Mouse (Mus musculus) limb, embryonic 12.5 days (tissue): ENCODE results near the gene Lsp1. TPM values are rescaled to one million over a fixed set of nuclear protein-coding genes. Genes with fewer than 3 reads are reported as not detected.

Experiments used
- ATAC-seq: fragments of 200-750 bp; cut with Nextera tagmentation; 2 replicates; pipeline ENCODE4 v1.8.0; 2017; ENCODE audit warnings: low read depth, moderate TSS enrichment; ENCODE audit not compliant: insufficient number of reproducible peaks, insufficient read depth, low FRiP score, low TSS enrichment
- H3K27ac ChIP-seq: fragments of 300-500 bp; sonication (generic); 2 replicates; pipeline ENCODE4 v1.5.1; 2016; ENCODE audit warnings: mild to moderate bottlenecking, moderate library complexity
- H3K27me3 ChIP-seq: fragments of 300-500 bp; sonication (generic); 2 replicates; pipeline ENCODE4 v1.6.1; 2016; ENCODE audit warnings: mild to moderate bottlenecking, moderate library complexity
- H3K36me3 ChIP-seq: fragments of 300-500 bp; sonication (generic); 2 replicates; pipeline ENCODE4 v1.6.1; 2016; ENCODE audit warnings: mild to moderate bottlenecking, moderate library complexity
- H3K4me1 ChIP-seq: fragments of 300-500 bp; sonication (generic); replicated peaks from 2 replicates; pipeline ENCODE4 v1.6.1; 2016
- H3K4me2 ChIP-seq: fragments of 300-500 bp; sonication (generic); 2 replicates; pipeline ENCODE4 v1.6.1; 2016; ENCODE audit warnings: mild to moderate bottlenecking, moderate library complexity
- H3K4me3 ChIP-seq: fragments of 300-500 bp; sonication (generic); replicated peaks from 2 replicates; pipeline ENCODE4 v1.5.1; 2016; ENCODE audit warnings: mild to moderate bottlenecking
- H3K9ac ChIP-seq: fragments of 300-500 bp; sonication (generic); replicated peaks from 2 replicates; pipeline ENCODE4 v1.6.1; 2016; ENCODE audit warnings: mild to moderate bottlenecking, moderate library complexity
- H3K9me3 ChIP-seq: fragments of 300-500 bp; sonication (generic); 2 replicates; pipeline ENCODE4 v1.6.1; 2016; ENCODE audit warnings: mild to moderate bottlenecking, moderate library complexity
- WGBS: fragments of 180-500 bp; shearing (Covaris S2); methylation state at CpG from one replicate; pipeline ENCODE4 v1.1.7; 2016; 5-methylcytosine and 5-hydroxymethylcytosine counted together
- polyA plus RNA-seq: library from polyadenylated mRNA; unstranded; fragments of >200 nt; fragmentation: Nextera tagmentation; extraction: Ambion mirVana; gene quantifications from 2 replicates; pipeline ENCODE4 v1.2.1, GENCODE M21; 2016

Lsp1 gene
- polyA plus RNA-seq, 1 experiment from 2014 or later, result 30.3 TPM

GRCm38 (mm10) chr7:142433623-142434022 is 27.0 kb upstream of the Lsp1 start:
- peaks cover 41% of the 10 kb centered on the region for H3K4me1 ChIP-seq
- no peaks in the 10 kb centered on the region for H3K36me3 ChIP-seq
- WGBS, result 40% methylated on average over 19 of the region's 19 CpGs
- no peaks in the 10 kb centered on the region for H3K9me3 ChIP-seq
- no peak for ATAC-seq
- H3K4me2 ChIP-seq, result no peak overlapping the region
- H3K9ac ChIP-seq, result no peak overlapping the region
- no peak overlapping the region for H3K4me3 ChIP-seq
- H3K27me3 ChIP-seq, result no peaks in the 10 kb centered on the region
- H3K27ac ChIP-seq, result peak overlapping the region; percentile 64

GRCm38 (mm10) chr7:142434137-142434865 is 26.3 kb upstream of the Lsp1 start, which contains the start of gene Syt8:
Syt8 (plus strand) TSS chr7:142434850.
- ATAC-seq, result no peak
- H3K4me3 ChIP-seq, result no peak within 1 kb of the TSS
- H3K9me3 ChIP-seq, result no peaks in the 10 kb centered on the region
- H3K27me3 ChIP-seq, result no peaks in the 10 kb centered on the region
- no peak within 1 kb of the TSS for H3K4me2 ChIP-seq
- no peaks in the 10 kb centered on the region for H3K36me3 ChIP-seq
- no peak within 1 kb of the TSS for H3K9ac ChIP-seq
- 84% methylated on average over 10 of the region's 10 CpGs for WGBS
- peak within 1 kb of the TSS; percentile 64 for H3K27ac ChIP-seq
- H3K4me1 ChIP-seq, result peaks cover 38% of the 10 kb centered on the region

- no peak for ATAC-seq
- no peaks in the 10 kb centered on the region for H3K9me3 ChIP-seq
- peaks cover 34% of the 10 kb centered on the region for H3K4me1 ChIP-seq
- H3K27me3 ChIP-seq, result no peaks in the 10 kb centered on the region
- H3K4me3 ChIP-seq, result no peak overlapping the region
- H3K36me3 ChIP-seq, result no peaks in the 10 kb centered on the region
- H3K9ac ChIP-seq, result no peak overlapping the region
- H3K27ac ChIP-seq, result no peak overlapping the region
- 24% methylated on average over 4 of the region's 4 CpGs for WGBS
- H3K4me2 ChIP-seq, result no peak overlapping the region
These were observed 25.1 kb upstream of the Lsp1 start for GRCm38 (mm10) chr7:142435524-142435923.

DNA sequence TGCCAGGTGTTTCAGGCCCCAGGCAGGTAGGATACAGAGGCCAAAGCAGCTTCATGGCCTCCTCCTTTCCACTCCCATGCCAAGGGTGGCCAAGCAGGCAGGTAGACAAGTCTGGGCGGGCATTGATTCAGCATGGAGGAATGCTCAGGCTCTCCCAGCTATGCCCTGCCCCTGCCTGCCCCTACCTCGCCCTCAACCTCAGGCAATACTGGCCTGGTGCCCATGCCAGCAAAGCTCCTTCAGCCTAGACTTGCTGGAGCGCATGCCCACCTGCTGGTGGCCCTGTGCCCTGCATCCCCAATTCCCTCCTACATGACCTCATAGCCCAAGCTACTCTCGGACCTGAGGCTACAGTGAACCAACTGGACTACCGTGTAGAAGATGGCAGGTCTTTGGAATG is 23.3 kb upstream of the Lsp1 start:
- Histone ChIP-seq H3K4me1 (peaks cover 41% of the 10 kb centered on the region), H3K4me2 (no peak overlapping the region), H3K9ac (no peak overlapping the region), H3K4me3 (no peak overlapping the region), H3K36me3 (no peaks in the 10 kb centered on the region), H3K9me3 (no peaks in the 10 kb centered on the region), H3K27me3 (no peaks in the 10 kb centered on the region), H3K27ac (no peak overlapping the region)
- ATAC-seq, result no peak
- WGBS, result 76% methylated on average over 5 of the region's 5 CpGs

DNA sequence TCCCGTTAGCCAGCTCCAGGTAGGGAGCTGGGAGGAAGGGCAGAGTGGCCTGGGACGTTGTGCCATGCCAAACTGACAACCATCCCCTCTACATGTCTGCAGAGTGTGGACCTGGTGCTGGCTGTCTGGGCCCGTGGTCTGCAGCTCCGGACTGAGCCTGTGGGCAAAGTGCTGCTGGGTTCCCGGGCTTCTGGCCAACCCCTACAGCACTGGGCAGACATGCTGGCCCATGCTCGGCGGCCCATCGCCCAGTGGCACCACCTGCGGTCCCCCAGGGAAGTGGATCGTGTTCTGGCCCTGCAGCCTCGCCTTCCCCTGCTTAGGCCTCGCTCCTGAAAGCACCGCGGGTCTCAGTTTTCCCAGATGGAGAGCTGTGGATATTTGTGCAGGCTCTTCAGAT is 20.6 kb upstream of the Lsp1 start:
- Histone ChIP-seq H3K4me2 (no peak overlapping the region), H3K4me1 (peaks cover 28% of the 10 kb centered on the region), H3K36me3 (no peaks in the 10 kb centered on the region), H3K27me3 (no peaks in the 10 kb centered on the region), H3K27ac (peak overlapping the region; percentile 84; the same call in 1 of the 2 replicates), H3K4me3 (no peak overlapping the region), H3K9me3 (no peaks in the 10 kb centered on the region), H3K9ac (no peak overlapping the region)
- WGBS, result 87% methylated on average over 14 of the region's 14 CpGs
- no peak for ATAC-seq

GRCm38 (mm10) chr7:142440657-142441114 is 19.9 kb upstream of the Lsp1 start:
- WGBS, result 27% methylated on average over 5 of the region's 5 CpGs
- Histone ChIP-seq H3K27ac (peak overlapping the region; percentile 84), H3K36me3 (no peaks in the 10 kb centered on the region), H3K4me1 (peaks cover 28% of the 10 kb centered on the region), H3K9ac (no peak overlapping the region; the same call in 1 of the 2 replicates), H3K27me3 (no peaks in the 10 kb centered on the region), H3K9me3 (no peaks in the 10 kb centered on the region), H3K4me2 (peak overlapping the region; percentile 19; the same call in 1 of the 2 replicates), H3K4me3 (no peak overlapping the region)
- peak; percentile 82 for ATAC-seq

DNA sequence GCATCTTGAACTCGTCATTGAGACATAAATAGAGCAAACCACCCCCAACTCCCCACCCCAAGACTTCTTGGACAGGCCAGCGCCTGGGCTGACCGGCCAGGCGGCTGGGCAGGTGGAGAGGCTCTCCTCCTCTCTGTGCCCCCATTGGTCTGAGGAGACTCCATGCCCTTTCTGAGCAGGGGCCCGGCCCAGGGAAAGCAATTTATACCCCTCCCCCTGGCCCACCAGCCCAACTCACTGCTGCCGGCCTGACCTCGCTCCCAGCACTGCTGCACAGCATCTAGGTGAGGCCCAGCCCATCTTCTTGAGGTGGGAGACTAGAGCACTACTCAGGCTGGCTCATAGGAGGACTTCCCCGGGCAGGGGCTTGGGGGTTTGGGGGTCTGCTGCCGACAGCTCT is 19.0 kb upstream of the Lsp1 start, which contains the start of gene Tnni2:
TSS of gene Tnni2 (plus strand) at position 224 of the 400 bp plus-strand sequence.
- Histone ChIP-seq H3K4me1 (peaks cover 28% of the 10 kb centered on the region), H3K36me3 (no peaks in the 10 kb centered on the region), H3K27me3 (no peaks in the 10 kb centered on the region), H3K4me3 (no peak within 1 kb of the TSS), H3K9ac (no peak within 1 kb of the TSS; the same call in 1 of the 2 replicates), H3K4me2 (peak within 1 kb of the TSS; percentile 19; the same call in 1 of the 2 replicates), H3K9me3 (no peaks in the 10 kb centered on the region), H3K27ac (peak within 1 kb of the TSS; percentile 84)
- ATAC-seq, result no peak
- 76% methylated on average over 9 of the region's 9 CpGs for WGBS

DNA sequence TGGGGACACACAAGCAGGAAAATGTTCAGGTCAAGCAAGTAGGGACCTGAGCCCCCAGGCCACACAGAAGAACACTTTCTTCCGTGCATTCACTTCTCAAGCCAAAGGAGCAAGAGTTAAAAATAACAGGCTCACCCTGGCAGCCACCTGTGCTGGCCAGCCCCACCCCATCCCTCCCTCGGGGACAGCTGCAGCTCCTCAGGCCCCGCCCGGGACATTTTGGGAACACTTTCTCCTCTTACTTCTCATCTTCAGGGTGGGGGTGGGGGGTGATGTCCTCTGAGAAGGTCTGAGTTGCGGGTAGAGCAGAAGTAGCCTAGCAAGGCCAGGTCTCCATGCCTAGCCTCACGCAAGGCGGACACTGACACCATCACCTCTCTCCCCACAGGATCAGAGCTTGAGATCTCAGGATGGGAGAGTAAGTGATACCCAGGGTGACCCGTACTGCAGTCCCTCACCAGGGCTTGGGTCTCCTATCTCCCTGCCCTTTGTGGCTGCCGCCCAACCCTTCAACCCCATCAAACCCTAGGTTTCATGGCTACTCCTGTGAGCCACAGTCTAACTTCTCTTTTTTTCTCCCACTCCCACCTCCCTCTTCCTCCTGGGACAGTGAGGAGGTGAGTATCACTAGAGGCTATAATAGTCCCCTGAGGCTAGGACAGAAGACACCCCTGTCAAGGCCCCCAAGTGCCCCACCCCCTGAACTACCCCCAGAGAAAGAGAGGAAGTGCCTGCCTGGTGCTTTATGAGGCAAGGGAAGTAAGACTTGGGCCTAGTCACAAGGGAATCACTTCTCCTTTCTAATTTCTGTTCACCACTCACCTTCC is 18.3 kb upstream of the Lsp1 start:
- 68% methylated on average over 9 of the region's 9 CpGs for WGBS
- no peaks in the 10 kb centered on the region for H3K27me3 ChIP-seq
- peak overlapping the region; percentile 84; the same call in 1 of the 2 replicates for H3K27ac ChIP-seq
- H3K36me3 ChIP-seq, result no peaks in the 10 kb centered on the region
- H3K4me1 ChIP-seq, result peaks cover 28% of the 10 kb centered on the region
- no peak overlapping the region for H3K4me2 ChIP-seq
- no peaks in the 10 kb centered on the region for H3K9me3 ChIP-seq
- H3K9ac ChIP-seq, result no peak overlapping the region
- ATAC-seq, result no peak
- H3K4me3 ChIP-seq, result no peak overlapping the region

GRCm38 (mm10) chr7:142442908-142443420 is 17.6 kb upstream of the Lsp1 start:
- H3K4me3 ChIP-seq, result no peak overlapping the region
- H3K27me3 ChIP-seq, result no peaks in the 10 kb centered on the region
- H3K27ac ChIP-seq, result no peak overlapping the region
- no peaks in the 10 kb centered on the region for H3K36me3 ChIP-seq
- WGBS, result 95% methylated on average over 7 of the region's 7 CpGs
- H3K4me1 ChIP-seq, result peaks cover 28% of the 10 kb centered on the region
- H3K9me3 ChIP-seq, result no peaks in the 10 kb centered on the region
- H3K9ac ChIP-seq, result no peak overlapping the region
- no peak overlapping the region for H3K4me2 ChIP-seq
- ATAC-seq, result no peak

- Histone ChIP-seq H3K4me2 (no peak overlapping the region), H3K36me3 (no peaks in the 10 kb centered on the region), H3K9ac (no peak overlapping the region), H3K4me1 (peaks cover 28% of the 10 kb centered on the region), H3K4me3 (no peak overlapping the region), H3K27ac (no peak overlapping the region), H3K9me3 (no peaks in the 10 kb centered on the region), H3K27me3 (no peaks in the 10 kb centered on the region)
- ATAC-seq, result no peak
- WGBS, result 87% methylated on average over 5 of the region's 5 CpGs
These were observed 17.1 kb upstream of the Lsp1 start for GRCm38 (mm10) chr7:142443474-142443873.

- H3K4me2 ChIP-seq, result no peak overlapping the region
- ATAC-seq, result no peak
- H3K4me3 ChIP-seq, result no peak overlapping the region
- H3K4me1 ChIP-seq, result peaks cover 28% of the 10 kb centered on the region
- H3K36me3 ChIP-seq, result no peaks in the 10 kb centered on the region
- H3K9ac ChIP-seq, result no peak overlapping the region
- H3K9me3 ChIP-seq, result no peaks in the 10 kb centered on the region
- WGBS, result 98% methylated on average over 6 of the region's 6 CpGs
- no peak overlapping the region for H3K27ac ChIP-seq
- no peaks in the 10 kb centered on the region for H3K27me3 ChIP-seq
These were observed 16.4 kb upstream of the Lsp1 start for GRCm38 (mm10) chr7:142444171-142444570.
